Mouse (Mus musculus) stomach, embryonic 16.5 days (tissue): ENCODE results near the gene Hexim2. TPM values are rescaled to one million over a fixed set of nuclear protein-coding genes. Genes with fewer than 3 reads are reported as not detected.

Experiments
- ATAC-seq: fragments of 200-750 bp; cut with Nextera tagmentation; 2 replicates; pipeline ENCODE4 v1.8.0; 2017; ENCODE audit warnings: moderate number of reproducible peaks, moderate TSS enrichment; ENCODE audit not compliant: insufficient read depth, low FRiP score
- H3K27ac ChIP-seq: fragments of 300-500 bp; sonication (generic); 2 replicates; pipeline ENCODE4 v1.5.1; 2014; ENCODE audit warnings: low read length
- H3K27me3 ChIP-seq: fragments of 300-500 bp; sonication (generic); 2 replicates; pipeline ENCODE4 v1.6.1; 2014; ENCODE audit warnings: low read length, control low read depth, mixed read lengths; ENCODE audit not compliant: control insufficient read depth, insufficient read depth
- H3K36me3 ChIP-seq: fragments of 300-500 bp; sonication (generic); 2 replicates; pipeline ENCODE4 v1.6.1; 2014; ENCODE audit warnings: low read length; ENCODE audit not compliant: control insufficient read depth, insufficient read depth
- H3K4me1 ChIP-seq: fragments of 300-500 bp; sonication (generic); 2 replicates; pipeline ENCODE4 v1.6.1; 2014; ENCODE audit warnings: low read length, control low read depth, mixed read lengths; ENCODE audit not compliant: control insufficient read depth, insufficient read depth
- H3K4me2 ChIP-seq: fragments of 300-500 bp; sonication (generic); 2 replicates; pipeline ENCODE4 v1.6.1; 2014; ENCODE audit warnings: low read depth, low read length, mixed read lengths
- H3K4me3 ChIP-seq: fragments of 300-500 bp; sonication (generic); replicated peaks from 2 replicates; pipeline ENCODE4 v1.5.1; 2014; ENCODE audit warnings: mild to moderate bottlenecking, low read length
- H3K9ac ChIP-seq: fragments of 300-500 bp; sonication (generic); 2 replicates; pipeline ENCODE4 v1.6.1; 2014; ENCODE audit warnings: low read length
- H3K9me3 ChIP-seq: fragments of 300-500 bp; sonication (generic); replicated peaks from 2 replicates; pipeline ENCODE4 v1.6.1; 2016; ENCODE audit warnings: low read length, control low read depth; ENCODE audit not compliant: control insufficient read depth
- WGBS: fragments of 180-500 bp; shearing (Covaris S2); extraction: QIAGEN DNeasy Blood & Tissue Kit; methylation state at CpG from one replicate; pipeline ENCODE4 v1.1.7; 2014; 5-methylcytosine and 5-hydroxymethylcytosine counted together
- polyA plus RNA-seq: library from polyadenylated mRNA; unstranded; fragments of >200 nt; fragmentation: Nextera tagmentation; extraction: Ambion mirVana; gene quantifications from 2 replicates; pipeline ENCODE4 v1.2.1, GENCODE M21; 2015

Hexim2 gene
- polyA plus RNA-seq, 1 experiment from 2014 or later = 6.3 TPM

- peak; percentile 2; the same call in 1 of the 2 replicates for ATAC-seq
- WGBS = 55% methylated on average over 6 of the region's 6 CpGs
- H3K27me3 ChIP-seq = no peaks in the 10 kb centered on the region
- H3K4me2 ChIP-seq = peak overlapping the region; percentile 58
- H3K4me1 ChIP-seq = peaks cover 21% of the 10 kb centered on the region
- H3K36me3 ChIP-seq = no peaks in the 10 kb centered on the region
- H3K27ac ChIP-seq = peak overlapping the region; percentile 75
- H3K9me3 ChIP-seq = no peaks in the 10 kb centered on the region
- peak overlapping the region; percentile 49 for H3K9ac ChIP-seq
- H3K4me3 ChIP-seq = peak overlapping the region; percentile 39
These were observed 1.4 kb downstream of the Hexim2 start for GRCm38 (mm10) chr11:103133456-103134185.

GRCm38 (mm10) chr11:103134221-103134620 is 2.0 kb downstream of the Hexim2 start:
- Histone ChIP-seq H3K27me3 (no peaks in the 10 kb centered on the region), H3K4me1 (peaks cover 21% of the 10 kb centered on the region), H3K9ac (no peak overlapping the region), H3K4me3 (no peak overlapping the region), H3K4me2 (no peak overlapping the region), H3K9me3 (no peaks in the 10 kb centered on the region), H3K27ac (peak overlapping the region; percentile 75), H3K36me3 (no peaks in the 10 kb centered on the region)
- WGBS = 68% methylated on average over 3 of the region's 3 CpGs
- ATAC-seq = no peak

- H3K4me3 ChIP-seq = no peak overlapping the region
- 75% methylated on average over 8 of the region's 8 CpGs for WGBS
- no peak for ATAC-seq
These were observed 3.9 kb downstream of the Hexim2 start for GRCm38 (mm10) chr11:103136039-103136577.

GRCm38 (mm10) chr11:103139951-103140762 is 7.9 kb downstream of the Hexim2 start:
- H3K36me3 ChIP-seq = no peaks in the 10 kb centered on the region
- H3K4me3 ChIP-seq = no peak overlapping the region
- H3K27ac ChIP-seq = peak overlapping the region; percentile 98
- H3K4me1 ChIP-seq = peaks cover 31% of the 10 kb centered on the region
- no peaks in the 10 kb centered on the region for H3K9me3 ChIP-seq
- WGBS = 71% methylated on average over 14 of the region's 14 CpGs
- H3K27me3 ChIP-seq = no peaks in the 10 kb centered on the region
- no peak for ATAC-seq
- peak overlapping the region; percentile 53 for H3K9ac ChIP-seq
- no peak overlapping the region for H3K4me2 ChIP-seq

More at GRCm38 (mm10) chr11:103136039-103136577, 3.9 kb downstream of the Hexim2 start:
- Histone ChIP-seq H3K9me3 (no peaks in the 10 kb centered on the region), H3K27me3 (no peaks in the 10 kb centered on the region), H3K4me2 (no peak overlapping the region), H3K27ac (no peak overlapping the region), H3K9ac (no peak overlapping the region), H3K36me3 (no peaks in the 10 kb centered on the region), H3K4me1 (peaks cover 26% of the 10 kb centered on the region)

- peak overlapping the region; percentile 98 for H3K27ac ChIP-seq
- ATAC-seq = peak; percentile 4; the same call in 1 of the 2 replicates
- WGBS = 27% methylated on average over 6 of the region's 6 CpGs
- H3K4me2 ChIP-seq = peak overlapping the region; percentile 21; the same call in 1 of the 2 replicates
- 0 out of 2 replicates have a peak overlapping the region, but pooled peaks have one; percentile 0 for H3K4me3 ChIP-seq
- H3K9ac ChIP-seq = peak overlapping the region; percentile 53
- no peaks in the 10 kb centered on the region for H3K27me3 ChIP-seq
- H3K4me1 ChIP-seq = peaks cover 35% of the 10 kb centered on the region
- H3K9me3 ChIP-seq = no peaks in the 10 kb centered on the region
- H3K36me3 ChIP-seq = no peaks in the 10 kb centered on the region
These were observed 8.5 kb downstream of the Hexim2 start for GRCm38 (mm10) chr11:103140763-103141100.

- ATAC-seq = peak; percentile 84
- Histone ChIP-seq H3K4me3 (0 out of 2 replicates have a peak overlapping the region, but pooled peaks have one; percentile 0), H3K4me2 (peak overlapping the region; percentile 34), H3K4me1 (peaks cover 35% of the 10 kb centered on the region), H3K9me3 (no peaks in the 10 kb centered on the region), H3K27ac (peak overlapping the region; percentile 98), H3K36me3 (no peaks in the 10 kb centered on the region), H3K9ac (peak overlapping the region; percentile 53), H3K27me3 (no peaks in the 10 kb centered on the region)
- 17% methylated on average over 11 of the region's 11 CpGs for WGBS
These were observed 9.1 kb downstream of the Hexim2 start for GRCm38 (mm10) chr11:103141101-103141943.

GRCm38 (mm10) chr11:103141944-103142255 is 9.7 kb downstream of the Hexim2 start:
- peaks cover 35% of the 10 kb centered on the region for H3K4me1 ChIP-seq
- H3K27ac ChIP-seq = peak overlapping the region; percentile 98
- peak overlapping the region; percentile 34 for H3K4me2 ChIP-seq
- WGBS = 22% methylated on average over 1 of the region's 1 CpGs
- H3K27me3 ChIP-seq = no peaks in the 10 kb centered on the region
- H3K9me3 ChIP-seq = no peaks in the 10 kb centered on the region
- peak overlapping the region; percentile 40 for H3K9ac ChIP-seq
- H3K36me3 ChIP-seq = no peaks in the 10 kb centered on the region
- ATAC-seq = no peak
- no peak overlapping the region for H3K4me3 ChIP-seq

GRCm38 (mm10) chr11:103142441-103143182 is 10.4 kb downstream of the Hexim2 start:
- H3K36me3 ChIP-seq = no peaks in the 10 kb centered on the region
- peak overlapping the region; percentile 98 for H3K27ac ChIP-seq
- 31% methylated on average over 8 of the region's 8 CpGs for WGBS
- peak overlapping the region; percentile 34; the same call in 1 of the 2 replicates for H3K4me2 ChIP-seq
- ATAC-seq = peak; percentile 35; the same call in 1 of the 2 replicates
- H3K4me3 ChIP-seq = peak overlapping the region; percentile 10; the same call in 1 of the 2 replicates
- peaks cover 35% of the 10 kb centered on the region for H3K4me1 ChIP-seq
- no peaks in the 10 kb centered on the region for H3K9me3 ChIP-seq
- peak overlapping the region; percentile 40 for H3K9ac ChIP-seq
- H3K27me3 ChIP-seq = no peaks in the 10 kb centered on the region
